15 mouse cellular contexts compared by ENCODE assay signal in genomic region chr4:70742002-70742401, GRCm38 (mm10).
"Had no signal": no experiment of that assay in that cellular context is flagged by ENCODE, and none has a peak within 500 bp of the region (broad histone marks: within the 10 kb centered on the region; RNA-seq: fewer than 3 reads in every experiment).

No protein-coding gene starts in this region.

- ATAC-seq: liver, postnatal 0 days; midbrain, embryonic 13.5 days had no signal

- H3K9ac ChIP-seq: limb, embryonic 12.5 days; liver, embryonic 13.5 days; liver, postnatal 0 days; lung, embryonic 15.5 days; midbrain, embryonic 13.5 days had no signal

- H3K4me2 ChIP-seq: liver, embryonic 13.5 days; lung, embryonic 15.5 days; midbrain, embryonic 13.5 days had no signal

- H3K9me3 ChIP-seq: limb, embryonic 12.5 days; liver, embryonic 13.5 days; lung, embryonic 15.5 days; midbrain, embryonic 13.5 days had no signal

- H3K4me1 ChIP-seq: liver, embryonic 13.5 days; lung, embryonic 15.5 days; megakaryocyte, embryonic 14.5 days; midbrain, embryonic 13.5 days had no signal

- H3K36me3 ChIP-seq: limb, embryonic 12.5 days; liver, embryonic 13.5 days; lung, embryonic 15.5 days; midbrain, embryonic 13.5 days had no signal

- H3K27me3 ChIP-seq: limb, embryonic 12.5 days; liver, embryonic 13.5 days; lung, embryonic 15.5 days; megakaryocyte, embryonic 14.5 days had no signal

- H3K4me3 ChIP-seq: left cerebral cortex, adult 2 months; limb, embryonic 12.5 days; liver, embryonic 13.5 days; lung, embryonic 15.5 days; megakaryocyte, embryonic 14.5 days; midbrain, embryonic 13.5 days had no signal

- DNase-seq: kidney, adult 11 months; kidney, adult 9 months; kidney, postnatal 25 days; liver; liver, embryonic 13.5 days; liver, postnatal 0 days; lung, postnatal 14 days; right cerebral cortex, adult 18-20 months; right cerebral cortex, postnatal 25 days had no signal

- H3K27ac ChIP-seq: left cerebral cortex, adult 2 months; limb, embryonic 12.5 days; liver, embryonic 13.5 days; lung, embryonic 15.5 days; macrophage; midbrain, embryonic 13.5 days had no signal
